In the genomic region with DNA sequence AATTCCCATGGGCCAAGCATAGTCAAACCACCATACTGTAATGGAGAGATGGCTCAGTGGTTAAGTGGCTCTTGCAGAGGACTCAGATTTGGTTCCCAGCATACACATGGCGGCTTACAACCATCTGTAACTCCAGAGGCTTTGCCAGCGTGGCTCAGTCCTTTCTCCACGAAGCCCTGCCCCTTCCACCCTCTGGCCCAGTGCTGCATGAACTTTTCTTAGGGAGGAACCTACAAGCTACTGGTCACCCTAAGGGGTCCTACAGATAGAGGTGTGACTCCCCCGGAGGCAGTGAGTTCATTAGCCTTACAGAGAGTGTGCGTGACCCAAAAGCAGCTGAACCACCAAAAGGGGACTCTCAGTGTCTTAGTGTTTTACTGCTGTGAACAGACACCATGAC, we compare ENCODE assay signal across 14 mouse cellular contexts. TPM values are rescaled to one million over a fixed set of nuclear protein-coding genes. Genes with fewer than 3 reads are reported as not detected.
"Had no signal": no experiment of that assay in that cellular context is flagged by ENCODE, and none has a peak within 500 bp of the region (broad histone marks: within the 10 kb centered on the region; RNA-seq: fewer than 3 reads in every experiment).

No protein-coding gene starts in this region.

- H3K4me2 ChIP-seq: midbrain, embryonic 13.5 days had no signal

- DNase-seq: kidney, adult 2 months; left cerebral cortex, postnatal 4 days; lung, adult 2 months; lung, postnatal 36 days had no signal

- H3K36me3 ChIP-seq: midbrain, embryonic 13.5 days had no signal

- H3K9ac ChIP-seq: liver, embryonic 14.5 days; midbrain, embryonic 13.5 days had no signal

- H3K27me3 ChIP-seq: midbrain, embryonic 13.5 days had no signal

- H3K9me3 ChIP-seq: midbrain, embryonic 13.5 days had no signal

- H3K27ac ChIP-seq: kidney, postnatal 0 days; layer of hippocampus, adult 2 months; liver, embryonic 14.5 days; midbrain, embryonic 13.5 days had no signal

- ATAC-seq: intestine, embryonic 16.5 days; lung, postnatal 0 days; midbrain, embryonic 13.5 days had no signal

- H3K4me3 ChIP-seq: layer of hippocampus, adult 2 months; midbrain, embryonic 13.5 days had no signal

RNA-seq across cellular contexts. Expression of a gene that starts 30.2 kb away (rescaled TPM):
- polyA plus RNA-seq: intestine, embryonic 16.5 days; kidney, adult 2 months; kidney, postnatal 0 days; limb, embryonic 14.5 days; liver, embryonic 14.5 days; lung, adult 2 months; lung, postnatal 0 days; midbrain, embryonic 13.5 days; midbrain, postnatal 0 days; neural tube, embryonic 14.5 days; thymus, postnatal 0 days had no signal

RNA-seq across cellular contexts. Expression of a gene that starts 56.9 kb away (rescaled TPM):
- polyA plus RNA-seq: lung, adult 2 months; lung, postnatal 0 days; thymus, postnatal 0 days had no signal
